Mouse (Mus musculus): Measurements from ENCODE around the gene Ctsj. TPM values are rescaled to one million over a fixed set of nuclear protein-coding genes. Genes with fewer than 3 reads are reported as not detected.

The Ctsj gene
- polyA plus RNA-seq (2012; ENCODE audit: low replicate concordance) = not detected in 2 replicates

DNA sequence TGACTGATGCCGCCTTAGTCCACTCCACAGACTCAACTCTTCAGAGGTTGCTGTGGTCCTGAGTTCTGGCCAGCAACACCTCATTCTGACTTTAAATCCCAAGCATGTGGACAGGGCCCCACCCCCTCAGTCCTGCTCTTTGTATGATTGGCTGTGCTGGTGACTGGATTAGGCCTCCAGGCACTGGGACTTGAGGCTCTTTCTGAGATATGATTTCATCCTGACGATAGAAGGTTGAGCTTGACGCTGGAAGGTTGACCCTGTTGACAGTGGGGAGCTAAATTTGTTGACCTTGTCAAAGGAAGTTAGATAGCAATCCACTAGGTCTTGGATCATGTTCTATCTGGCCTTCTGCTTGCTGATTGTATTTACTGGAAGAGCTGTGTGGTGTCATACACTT is at the start of gene Ctsj:
Ctsj (minus strand) TSS at position 101 of the 400 bp plus-strand sequence.

DNA sequence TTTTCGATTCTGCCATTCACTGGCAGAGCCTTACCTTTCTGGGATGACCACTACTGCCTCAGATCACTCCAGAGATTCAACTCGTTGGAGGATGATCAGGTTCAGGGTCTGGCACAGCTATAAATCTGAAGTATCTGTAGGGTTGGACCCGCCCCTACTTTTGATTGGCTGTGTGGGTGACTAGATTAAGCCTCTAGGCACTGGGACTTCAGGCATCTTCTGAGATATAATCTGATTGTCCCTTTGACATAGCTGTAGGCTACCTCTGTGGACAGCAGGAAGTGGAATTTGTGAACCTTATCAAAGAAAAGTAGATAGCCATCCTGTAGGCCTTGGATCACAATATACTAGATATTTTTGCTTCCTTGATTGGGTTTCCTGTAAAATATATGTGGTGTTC is 34.8 kb upstream of the Ctsj start, which contains the start of gene Ctsq:
Ctsq (minus strand) TSS at position 101 of the 400 bp plus-strand sequence.

Other genes starting within 250 kb of the Ctsj start
- not detected in 2 replicates for gene BC051665, start 219.6 kb downstream of the Ctsj start, polyA plus RNA-seq (2012; ENCODE audit: low replicate concordance)
- gene Ctsll3, start 203.1 kb downstream of the Ctsj start, polyA plus RNA-seq (2012; ENCODE audit: low replicate concordance) = not detected in 2 replicates
- 0.20 TPM in 1 of 2 replicates, not detected in the other for gene 4930486L24Rik, start 141.5 kb downstream of the Ctsj start, polyA plus RNA-seq (2012; ENCODE audit: low replicate concordance)
- gene Gm49392, start 109.1 kb downstream of the Ctsj start, polyA plus RNA-seq (2012; ENCODE audit: low replicate concordance) = not detected in 2 replicates
- gene Ctla2b, start 108.5 kb downstream of the Ctsj start, polyA plus RNA-seq (2012; ENCODE audit: low replicate concordance) = not detected in 2 replicates
- gene Tpbpb, start 101.1 kb downstream of the Ctsj start, polyA plus RNA-seq (2012; ENCODE audit: low replicate concordance) = not detected in 2 replicates
- not detected in 2 replicates for gene Gm49393, start 70.4 kb downstream of the Ctsj start, polyA plus RNA-seq (2012; ENCODE audit: low replicate concordance)
- not detected in 2 replicates for gene Gm49391, start 69.4 kb downstream of the Ctsj start, polyA plus RNA-seq (2012; ENCODE audit: low replicate concordance)
- 0.46 and 1.5 TPM in 2 replicates for gene Ctla2a, start 69.3 kb downstream of the Ctsj start, polyA plus RNA-seq (2012; ENCODE audit: low replicate concordance)
- not detected in 2 replicates for gene Tpbpa, start 64.0 kb downstream of the Ctsj start, polyA plus RNA-seq (2012; ENCODE audit: low replicate concordance)
- gene Ctsq, start 34.7 kb upstream of the Ctsj start, polyA plus RNA-seq (2012; ENCODE audit: low replicate concordance) = not detected in 2 replicates
- not detected in 2 replicates for gene Ctsr, start 158.3 kb upstream of the Ctsj start, polyA plus RNA-seq (2012; ENCODE audit: low replicate concordance)
- not detected in 2 replicates for gene Cts6, start 197.5 kb upstream of the Ctsj start, polyA plus RNA-seq (2012; ENCODE audit: low replicate concordance)
- not detected in 2 replicates for gene Cts8, start 249.4 kb upstream of the Ctsj start, polyA plus RNA-seq (2012; ENCODE audit: low replicate concordance)